Mouse (Mus musculus) MEL (cell line): ENCODE data around the gene Cpsf6. TPM values are rescaled to one million over a fixed set of nuclear protein-coding genes. Genes with fewer than 3 reads are reported as not detected.

ENCODE experiments used
- DNase-seq: peaks from one replicate; pipeline ENCODE4 v3.0.0; 2011; ENCODE audit warnings: low read depth, low spot score
- H3K27ac ChIP-seq: 2 replicates; pipeline ENCODE4 v1.5.1; 2012; ENCODE audit warnings: low read depth, mild to moderate bottlenecking, control low read depth, low read length, moderate library complexity; ENCODE audit not compliant: control insufficient read depth
- H3K27me3 ChIP-seq, 2 experiments: fragments of 150-350 bp in 1 of 2; sonication (generic) in 1 of 2; 2 replicates each; pipeline ENCODE4 v1.6.1; 2012; ENCODE audit warnings: low read length in 2 of 2, mild to moderate bottlenecking in 2 of 2, improper control_type of control experiment in 1 of 2, moderate library complexity in 1 of 2; ENCODE audit not compliant: insufficient read depth in 2 of 2, control insufficient read depth in 1 of 2
- H3K36me3 ChIP-seq, 2 experiments: 2 replicates each; pipeline ENCODE4 v1.6.1; 2012 to 2014; ENCODE audit warnings: low read length in 2 of 2, improper control_type of control experiment in 1 of 2, inconsistent platforms in 1 of 2, mild to moderate bottlenecking in 1 of 2; ENCODE audit not compliant: insufficient read depth in 2 of 2, control insufficient read depth in 1 of 2
- H3K4me1 ChIP-seq, 2 experiments: fragments of 150-350 bp in 1 of 2; sonication (generic) in 1 of 2; 2 replicates each; pipeline ENCODE4 v1.6.1; 2012; ENCODE audit warnings: low read length in 2 of 2, improper control_type of control experiment in 1 of 2, mild to moderate bottlenecking in 1 of 2; ENCODE audit not compliant: insufficient read depth in 2 of 2, control insufficient read depth in 1 of 2
- H3K4me3 ChIP-seq, 2 experiments: fragments of 150-350 bp in 1 of 2; sonication (generic) in 1 of 2; 2 replicates each; pipeline ENCODE4 v1.5.1; 2012; ENCODE audit warnings: low read depth in 2 of 2, low read length in 2 of 2, mild to moderate bottlenecking in 2 of 2, moderate library complexity in 2 of 2, control low read depth in 1 of 2, improper control_type of control experiment in 1 of 2; ENCODE audit not compliant: control insufficient read depth in 1 of 2, insufficient read depth in 1 of 2
- H3K79me2 ChIP-seq: 2 replicates; pipeline ENCODE4 v1.6.1; 2012; ENCODE audit warnings: mild to moderate bottlenecking, low read length, moderate library complexity; ENCODE audit not compliant: control insufficient read depth, poor library complexity, insufficient read depth
- H3K9ac ChIP-seq: 2 replicates; pipeline ENCODE4 v1.6.1; 2012; ENCODE audit warnings: low read depth, mild to moderate bottlenecking, control low read depth, low read length, moderate library complexity; ENCODE audit not compliant: control insufficient read depth, poor library complexity, severe bottlenecking
- H3K9me3 ChIP-seq: fragments of 150-350 bp; sonication (generic); replicated peaks from 2 replicates; pipeline ENCODE4 v1.6.1; 2012; ENCODE audit warnings: mild to moderate bottlenecking, low read length, improper control_type of control experiment, moderate library complexity; ENCODE audit not compliant: insufficient read depth
- BHLHE40 ChIP-seq: IDR thresholded peaks from 2 replicates; pipeline ENCODE4 v1.6.1; 2012; ENCODE audit warnings: low read depth, mild to moderate bottlenecking, inconsistent platforms, low read length, improper control_type of control experiment, borderline replicate concordance
- CHD1 ChIP-seq: IDR thresholded peaks from 2 replicates; pipeline ENCODE4 v1.6.1; 2012; ENCODE audit warnings: low read depth, mild to moderate bottlenecking, inconsistent platforms, low read length, improper control_type of control experiment
- E2F4 ChIP-seq: IDR thresholded peaks from 2 replicates; pipeline ENCODE4 v1.6.1; 2011; ENCODE audit warnings: low read depth, low read length, improper control_type of control experiment, borderline replicate concordance
- EP300 ChIP-seq, 2 experiments: IDR thresholded peaks; 2 replicates each; pipeline ENCODE4 v1.6.1; 2011; ENCODE audit warnings: improper control_type of control experiment in 2 of 2, low read length in 2 of 2, low read depth in 1 of 2, mild to moderate bottlenecking in 1 of 2
- ETS1 ChIP-seq: IDR thresholded peaks from 2 replicates; pipeline ENCODE4 v1.6.1; 2012; ENCODE audit warnings: low read depth, mild to moderate bottlenecking, inconsistent platforms, low read length, improper control_type of control experiment, moderate library complexity
- GATA1 ChIP-seq: IDR thresholded peaks from 2 replicates; pipeline ENCODE4 v1.6.1; 2011; ENCODE audit warnings: low read depth, low read length, improper control_type of control experiment
- HCFC1 ChIP-seq: IDR thresholded peaks from 2 replicates; pipeline ENCODE4 v1.6.1; 2012; ENCODE audit warnings: low read depth, mild to moderate bottlenecking, inconsistent platforms, low read length, improper control_type of control experiment, moderate library complexity
- MAFK ChIP-seq: IDR thresholded peaks from 2 replicates; pipeline ENCODE4 v1.6.1; 2011; ENCODE audit warnings: low read depth, mild to moderate bottlenecking, low read length, improper control_type of control experiment, borderline replicate concordance
- MAX ChIP-seq: IDR thresholded peaks from 2 replicates; pipeline ENCODE4 v1.6.1; 2011; ENCODE audit warnings: low read length, improper control_type of control experiment
- MAZ ChIP-seq: IDR thresholded peaks from 2 replicates; pipeline ENCODE4 v1.6.1; 2012; ENCODE audit warnings: low read depth, mild to moderate bottlenecking, inconsistent platforms, low read length, improper control_type of control experiment
- MEF2A ChIP-seq: IDR thresholded peaks from 2 replicates; pipeline ENCODE4 v1.6.1; 2014; ENCODE audit warnings: low read depth, mild to moderate bottlenecking, inconsistent platforms, low read length, improper control_type of control experiment; ENCODE audit not compliant: poor library complexity, insufficient replicate concordance, severe bottlenecking; ENCODE audit errors: extremely low read depth
- MXI1 ChIP-seq: IDR thresholded peaks from 2 replicates; pipeline ENCODE4 v1.6.1; 2011; ENCODE audit warnings: mild to moderate bottlenecking, low read depth, low read length, improper control_type of control experiment
- MYC ChIP-seq: IDR thresholded peaks from 2 replicates; pipeline ENCODE4 v1.6.1; 2011; ENCODE audit warnings: low read depth, mild to moderate bottlenecking, low read length, improper control_type of control experiment, moderate library complexity
- NELFE ChIP-seq: IDR thresholded peaks from 2 replicates; pipeline ENCODE4 v1.6.1; 2011; ENCODE audit warnings: low read depth, low read length, improper control_type of control experiment
- NRF1 ChIP-seq: IDR thresholded peaks from 2 replicates; pipeline ENCODE4 v1.6.1; 2014; ENCODE audit warnings: low read depth, mild to moderate bottlenecking, inconsistent platforms, low read length, improper control_type of control experiment, moderate library complexity; ENCODE audit not compliant: poor library complexity, insufficient read depth, severe bottlenecking
- POLR2A ChIP-seq, 2 experiments: IDR thresholded peaks; 2 replicates each; pipeline ENCODE4 v1.6.1; 2011 to 2012; ENCODE audit warnings: low read length in 2 of 2, mild to moderate bottlenecking in 2 of 2, control low read depth in 1 of 2, improper control_type of control experiment in 1 of 2, low read depth in 1 of 2, moderate library complexity in 1 of 2; ENCODE audit not compliant: control insufficient read depth in 1 of 2, insufficient read depth in 1 of 2, poor library complexity in 1 of 2
- POLR2AphosphoS2 ChIP-seq: IDR thresholded peaks from 2 replicates; pipeline ENCODE4 v1.6.1; 2011; ENCODE audit warnings: low read length, improper control_type of control experiment
- POLR2AphosphoS5 ChIP-seq: IDR thresholded peaks from 2 replicates; pipeline ENCODE4 v1.6.1; 2012; ENCODE audit warnings: low read depth, borderline replicate concordance, mild to moderate bottlenecking, inconsistent platforms, low read length, moderate library complexity, mixed read lengths
- TBP ChIP-seq: IDR thresholded peaks from 2 replicates; pipeline ENCODE4 v1.8.0; 2011; ENCODE audit warnings: low read depth, low read length, improper control_type of control experiment
- UBTF ChIP-seq: IDR thresholded peaks from 2 replicates; pipeline ENCODE4 v1.6.1; 2012; ENCODE audit warnings: low read depth, mild to moderate bottlenecking, inconsistent platforms, low read length, improper control_type of control experiment, moderate library complexity, borderline replicate concordance; ENCODE audit not compliant: insufficient read depth
- USF1 ChIP-seq: IDR thresholded peaks from 2 replicates; pipeline ENCODE4 v1.6.1; 2014; ENCODE audit warnings: low read depth, mild to moderate bottlenecking, inconsistent platforms, low read length, improper control_type of control experiment, moderate library complexity
- USF2 ChIP-seq, 2 experiments: IDR thresholded peaks; 2 replicates each; pipeline ENCODE4 v1.6.1; 2011 to 2012; ENCODE audit warnings: improper control_type of control experiment in 2 of 2, low read length in 2 of 2, borderline replicate concordance in 1 of 2, inconsistent platforms in 1 of 2, low read depth in 1 of 2, mild to moderate bottlenecking in 1 of 2; ENCODE audit not compliant: insufficient read depth in 1 of 2
- ZC3H11A ChIP-seq: IDR thresholded peaks from 2 replicates; pipeline ENCODE4 v1.6.1; 2012; ENCODE audit warnings: low read depth, mild to moderate bottlenecking, inconsistent platforms, low read length, improper control_type of control experiment
- ZKSCAN1 ChIP-seq: IDR thresholded peaks from 2 replicates; pipeline ENCODE4 v1.6.1; 2012; ENCODE audit warnings: low read depth, mild to moderate bottlenecking, inconsistent platforms, low read length, improper control_type of control experiment, moderate library complexity
- ZNF384 ChIP-seq: IDR thresholded peaks from 2 replicates; pipeline ENCODE4 v1.6.1; 2012; ENCODE audit warnings: low read depth, mild to moderate bottlenecking, inconsistent platforms, low read length, improper control_type of control experiment
- polyA plus RNA-seq, 2 experiments: library from polyadenylated mRNA; stranded (reverse) in 1 of 2; unstranded in 1 of 2; fragments of >175 nt in 1 of 2; fragments of >200 nt in 1 of 2; gene quantifications; 2 replicates each; pipeline versions ENCODE4 v1.2.1 to v1.2.4; 2012; ENCODE audit warnings: low replicate concordance in 2 of 2, low read depth in 1 of 2; ENCODE audit not compliant: insufficient read length in 2 of 2, insufficient read depth in 1 of 2, missing spikeins in 1 of 2
- total RNA-seq: library from RNA; depleted of rRNA; stranded (reverse); fragments of 300-350 nt; gene quantifications from 2 replicates; pipeline ENCODE4 v1.2.3, GENCODE M21; 2012

Cpsf6 gene
- total and polyA plus RNA-seq, 3 experiments, result 85.7 to 88.2 TPM; not detected in 1

DNA sequence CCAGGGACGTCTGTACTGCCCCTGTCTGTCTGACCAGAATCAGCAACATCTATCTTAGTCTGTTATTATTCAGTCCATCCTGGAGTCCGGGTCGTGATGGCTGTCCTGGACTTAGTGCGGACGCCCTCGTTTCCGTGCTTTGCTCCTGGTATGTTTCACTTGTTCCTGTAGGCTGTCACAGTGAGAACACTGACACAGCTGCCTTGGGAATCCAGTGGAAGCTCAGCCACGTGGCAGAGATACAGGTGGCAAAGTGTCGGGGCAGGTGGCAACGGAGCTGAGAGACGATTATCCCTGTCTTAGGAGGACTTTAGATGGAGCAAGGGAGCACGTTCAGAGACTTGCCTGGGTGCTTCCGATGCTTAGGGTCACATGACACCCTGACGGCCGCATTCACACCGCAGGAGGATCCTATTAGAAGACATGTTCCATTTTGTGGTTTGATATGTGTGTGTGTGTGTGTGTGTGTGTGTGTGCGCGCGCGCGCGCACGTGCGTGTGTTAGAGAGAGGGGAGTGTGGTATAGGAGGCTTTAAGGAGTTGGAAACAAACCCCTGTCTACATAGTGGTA lies 38.9 kb upstream of the Cpsf6 start:
- Histone ChIP-seq H3K79me2 (no peaks in the 10 kb centered on the region; the same call in 1 of the 2 replicates), H3K9me3 (no peaks in the 10 kb centered on the region), H3K4me1 (peaks cover 2 to 5% of the 10 kb centered on the region in 2 experiments; a peak in 1 of 4 replicates), H3K27ac (peak overlapping the region; percentile 78), H3K9ac (peak overlapping the region; percentile 70), H3K27me3 (no peaks in the 10 kb centered on the region), H3K36me3 (peaks cover 0 to 2% of the 10 kb centered on the region in 2 experiments; a peak in 1 of 4 replicates), H3K4me3 (peak overlapping the region; percentile 58 to 87)
- no peak for TF ChIP-seq E2F4
- peak in 1 of 2 experiments; percentile 24; a peak in 2 of 4 replicates for TF ChIP-seq EP300 (IDR thresholded peaks at IDR 0.05; ENCODE audit: low read depth in 1 of 2, low read length in 2 of 2)
- no peak; the same call in 1 of the 2 replicates for TF ChIP-seq POLR2AphosphoS2
- no peak for TF ChIP-seq POLR2AphosphoS5
- TF ChIP-seq MXI1, result peak; percentile 87
- no peak for TF ChIP-seq UBTF
- TF ChIP-seq ZKSCAN1, result no peak
- TF ChIP-seq MEF2A, result no peak
- TF ChIP-seq GATA1, result no peak
- TF ChIP-seq USF1, result peak; percentile 94
- TF ChIP-seq BHLHE40, result peak; percentile 97
- peak; percentile 47; the same call in 1 of the 2 replicates for TF ChIP-seq HCFC1
- peak; percentile 91 for TF ChIP-seq MYC
- no peak for TF ChIP-seq MAZ
- peak in 1 of 2 experiments; percentile 66; a peak in 2 of 4 replicates for TF ChIP-seq USF2 (IDR thresholded peaks at IDR 0.05; ENCODE audit: borderline replicate concordance in 1 of 2, insufficient read depth in 1 of 2, low read depth in 1 of 2, low read length in 2 of 2)
- TF ChIP-seq NRF1, result peak; percentile 45; the same call in 1 of the 2 replicates
- TF ChIP-seq ETS1, result 0 out of 2 replicates have a peak, but pooled peaks have one; percentile 17
- no peak for TF ChIP-seq MAFK
- peak; percentile 13 to 58; a peak in 2 of 4 replicates for TF ChIP-seq POLR2A (IDR thresholded peaks at IDR 0.05; ENCODE audit: control insufficient read depth in 1 of 2, insufficient read depth in 1 of 2, low read depth in 1 of 2, low read length in 2 of 2, poor library complexity in 1 of 2)
- TF ChIP-seq NELFE, result peak; percentile 50
- no peak for TF ChIP-seq CHD1
- no peak for TF ChIP-seq ZNF384
- TF ChIP-seq TBP, result peak; percentile 72
- no peak for TF ChIP-seq ZC3H11A
- peak; percentile 92 for TF ChIP-seq MAX
- DNase-seq, result peak; percentile 89
